27 mouse cellular contexts compared by ENCODE assay signal in genomic region chr10:91101936-91102335, GRCm38 (mm10). TPM values are rescaled to one million over a fixed set of nuclear protein-coding genes. Genes with fewer than 3 reads are reported as not detected.
"Had no signal": no experiment of that assay in that cellular context is flagged by ENCODE, and none has a peak within 500 bp of the region (broad histone marks: within the 10 kb centered on the region; RNA-seq: fewer than 3 reads in every experiment).

No protein-coding gene starts in this region.

- H3K27ac ChIP-seq: embryonic facial prominence, embryonic 12.5 days; embryonic facial prominence, embryonic 13.5 days; embryonic facial prominence, embryonic 15.5 days; forebrain, embryonic 10.5 days; forebrain, embryonic 12.5 days; forebrain, embryonic 13.5 days; forebrain, embryonic 15.5 days; gastrocnemius, adult 2 months; heart, adult 2 months had no signal

- H3K27me3 ChIP-seq: embryonic facial prominence, embryonic 12.5 days; embryonic facial prominence, embryonic 13.5 days; embryonic facial prominence, embryonic 15.5 days; forebrain, embryonic 12.5 days; forebrain, embryonic 13.5 days; forebrain, embryonic 15.5 days had no signal

- ATAC-seq: forebrain, embryonic 13.5 days; forebrain, embryonic 14.5 days; forebrain, embryonic 15.5 days; forebrain, embryonic 16.5 days; forebrain, postnatal 0 days had no signal

- H3K4me2 ChIP-seq: embryonic facial prominence, embryonic 12.5 days; embryonic facial prominence, embryonic 13.5 days; embryonic facial prominence, embryonic 15.5 days; forebrain, embryonic 12.5 days; forebrain, embryonic 13.5 days; forebrain, embryonic 15.5 days had no signal

- H3K4me1 ChIP-seq: embryonic facial prominence, embryonic 12.5 days; embryonic facial prominence, embryonic 13.5 days; embryonic facial prominence, embryonic 15.5 days; forebrain, embryonic 10.5 days; forebrain, embryonic 12.5 days; forebrain, embryonic 13.5 days; forebrain, embryonic 15.5 days had no signal

- H3K9ac ChIP-seq: embryonic facial prominence, embryonic 12.5 days; embryonic facial prominence, embryonic 13.5 days; embryonic facial prominence, embryonic 15.5 days; forebrain, embryonic 12.5 days; forebrain, embryonic 13.5 days; forebrain, embryonic 15.5 days; forebrain, postnatal 0 days had no signal

- H3K4me3 ChIP-seq: embryonic facial prominence, embryonic 12.5 days; embryonic facial prominence, embryonic 13.5 days; embryonic facial prominence, embryonic 15.5 days; erythroblast, embryonic 14.5 days; forebrain, embryonic 10.5 days; forebrain, embryonic 12.5 days; forebrain, embryonic 13.5 days; forebrain, embryonic 15.5 days; gastrocnemius, adult 2 months; heart, adult 2 months had no signal

- DNase-seq: cerebellum, adult 18-20 months; cerebellum, adult 2 months; cerebellum, adult 8-10 months; cerebellum, adult 9-10 months; cerebellum, adult 9-11 months; cerebellum, postnatal 10 days; cerebellum, postnatal 14 days; cerebellum, postnatal 25 days; cerebellum, postnatal 36 days; embryo, embryonic 11 days; forebrain, postnatal 0 days; gastrocnemius, adult 2 months; gastrocnemius, postnatal 10 days; gastrocnemius, postnatal 14 days; gastrocnemius, postnatal 25 days; gastrocnemius, postnatal 36 days; heart, adult 2 months had no signal

- H3K9me3 ChIP-seq: embryonic facial prominence, embryonic 12.5 days; embryonic facial prominence, embryonic 13.5 days; embryonic facial prominence, embryonic 15.5 days; forebrain, embryonic 10.5 days; forebrain, embryonic 12.5 days; forebrain, embryonic 13.5 days; forebrain, embryonic 15.5 days had no signal

RNA-seq across cellular contexts. Expression of gene Ikbip, which starts 19.2 kb away (rescaled TPM):
- polyA plus RNA-seq: erythroblast, embryonic 14.5 days had no signal
